Mouse (Mus musculus): ENCODE measurements around the gene Tulp1.

GRCm38 (mm10) chr17:28384298-28384697 is 19.3 kb upstream of the Tulp1 start:
- no peak for TF ChIP-seq CTCF (IDR thresholded peaks at IDR 0.05; ENCODE audit: low read depth, low read length)
- no peak for TF ChIP-seq POLR2A (IDR thresholded peaks at IDR 0.05; ENCODE audit: borderline replicate concordance, low read depth, low read length)

All from bone marrow macrophage, adult 2 months (primary cell).